Mouse (Mus musculus) liver, embryonic 14.5 days (tissue): ENCODE measurements around the gene Slc6a18. TPM values are rescaled to one million over a fixed set of nuclear protein-coding genes. Genes with fewer than 3 reads are reported as not detected.

Experiments
- ATAC-seq: fragments of 200-750 bp; cut with Nextera tagmentation; 2 replicates; pipeline ENCODE4 v1.8.0; 2017; ENCODE audit warnings: moderate number of reproducible peaks, mild to moderate bottlenecking, moderate library complexity; ENCODE audit not compliant: insufficient read depth
- DNase-seq, 3 experiments: peaks; one replicate each; pipeline ENCODE4 v3.0.0-alpha.2; 2012 to 2013; ENCODE audit warnings: low read depth in 3 of 3, low spot score in 3 of 3
- H3K27ac ChIP-seq: fragments of 300-500 bp; sonication (generic); 2 replicates; pipeline ENCODE4 v1.5.1; 2014; ENCODE audit warnings: moderate library complexity, mild to moderate bottlenecking, control low read depth, inconsistent platforms
- H3K27me3 ChIP-seq: fragments of 300-500 bp; sonication (generic); 2 replicates; pipeline ENCODE4 v1.6.1; 2014; ENCODE audit warnings: mild to moderate bottlenecking, low read length, moderate library complexity; ENCODE audit not compliant: control insufficient read depth, insufficient read depth
- H3K36me3 ChIP-seq: fragments of 300-500 bp; sonication (generic); replicated peaks from 2 replicates; pipeline ENCODE4 v1.6.1; 2014; ENCODE audit warnings: low read depth; ENCODE audit not compliant: control insufficient read depth, insufficient read depth
- H3K4me1 ChIP-seq, 2 experiments: fragments of 200-500 bp in 1 of 2; fragments of 300-500 bp in 1 of 2; sonication (generic) in 1 of 2; replicated peaks; 2 replicates each; pipeline ENCODE4 v1.6.1; 2012 to 2014; ENCODE audit warnings: antibody characterized with exemption in 1 of 2, inconsistent platforms in 1 of 2, low read length in 1 of 2; ENCODE audit not compliant: control insufficient read depth in 2 of 2, insufficient read depth in 2 of 2
- H3K4me2 ChIP-seq: fragments of 300-500 bp; sonication (generic); 2 replicates; pipeline ENCODE4 v1.6.1; 2014; ENCODE audit warnings: low read depth, mild to moderate bottlenecking, control low read depth, moderate library complexity
- H3K4me3 ChIP-seq, 2 experiments: fragments of 200-500 bp in 1 of 2; fragments of 300-500 bp in 1 of 2; sonication (generic) in 1 of 2; 2 replicates each; pipeline ENCODE4 v1.5.1; 2012 to 2014; ENCODE audit warnings: low read depth in 2 of 2, low read length in 2 of 2, mild to moderate bottlenecking in 2 of 2, control low read depth in 1 of 2, inconsistent platforms in 1 of 2, moderate library complexity in 1 of 2; ENCODE audit not compliant: insufficient read depth in 1 of 2
- H3K9ac ChIP-seq: fragments of 300-500 bp; sonication (generic); replicated peaks from 2 replicates; pipeline ENCODE4 v1.6.1; 2014; ENCODE audit warnings: mild to moderate bottlenecking, control low read depth, moderate library complexity
- H3K9me3 ChIP-seq: fragments of 300-500 bp; sonication (generic); 2 replicates; pipeline ENCODE4 v1.6.1; 2016; ENCODE audit warnings: low read length, mixed read lengths; ENCODE audit not compliant: control insufficient read depth
- CTCF ChIP-seq: IDR thresholded peaks from 2 replicates; pipeline ENCODE4 v1.5.1; 2016; ENCODE audit warnings: antibody characterized with exemption, low read depth, control low read depth
- EP300 ChIP-seq: IDR thresholded peaks from 2 replicates; pipeline ENCODE4 v1.6.1; 2016; ENCODE audit warnings: antibody characterized with exemption, low read depth
- WGBS: fragments of 180-500 bp; shearing (Covaris S2); extraction: QIAGEN DNeasy Blood & Tissue Kit; methylation state at CpG from one replicate; pipeline ENCODE4 v1.1.7; 2014; ENCODE audit not compliant: insufficient replicate concordance; 5-methylcytosine and 5-hydroxymethylcytosine counted together
- polyA plus RNA-seq, 2 experiments: library from polyadenylated mRNA; depleted of rRNA in 1 of 2; stranded (reverse) in 1 of 2; unstranded in 1 of 2; fragments of >200 nt; fragmentation: Nextera tagmentation in 1 of 2; extraction: Ambion mirVana in 1 of 2; gene quantifications; 2 replicates each; pipeline versions ENCODE4 v1.2.1 to v1.2.3; 2012 to 2014

Gene Slc6a18
- polyA plus RNA-seq, 2 experiments, result not detected

- 30% methylated on average over 10 of the region's 10 CpGs for WGBS
- ATAC-seq, result peak; percentile 84
- H3K27me3 ChIP-seq, result no peaks in the 10 kb centered on the region
- peak; percentile 32 to 41 (median 37) for DNase-seq
- no peaks in the 10 kb centered on the region for H3K9me3 ChIP-seq
- no peak overlapping the region for H3K27ac ChIP-seq
- no peak overlapping the region for H3K9ac ChIP-seq
- TF ChIP-seq CTCF (peak; percentile 84), EP300 (no peak)
- no peaks in the 10 kb centered on the region for H3K36me3 ChIP-seq
- H3K4me1 ChIP-seq, result peaks cover 0 to 15% of the 10 kb centered on the region in 2 experiments; a peak in 2 of 4 replicates
- H3K4me2 ChIP-seq, result no peak overlapping the region
- no peak overlapping the region; a peak in 1 of 4 replicates for H3K4me3 ChIP-seq
Observed at GRCm38 (mm10) chr13:73692249-73692868, 14.5 kb upstream of the Slc6a18 start.

DNA sequence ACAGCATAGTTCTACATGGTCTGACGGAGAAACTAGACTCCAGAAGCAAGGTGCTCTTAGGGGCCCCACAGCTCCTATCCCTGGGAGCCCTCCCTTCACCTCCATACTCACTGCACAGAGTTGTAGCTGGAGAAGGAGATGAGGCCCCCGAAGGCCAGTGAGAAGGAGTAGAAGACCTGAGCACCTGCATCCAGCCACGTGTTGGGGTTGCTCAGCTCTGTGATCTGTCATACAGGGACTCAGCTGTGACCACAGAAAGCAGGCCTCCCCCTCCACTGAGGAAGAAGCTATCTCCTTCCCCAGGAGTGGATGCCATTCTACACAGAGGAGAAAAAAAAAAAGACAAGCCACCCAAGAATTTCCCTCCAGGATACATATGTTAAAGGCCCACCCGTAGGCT is 11.1 kb upstream of the Slc6a18 start:
- Histone ChIP-seq H3K9ac (no peak overlapping the region), H3K4me3 (no peak overlapping the region), H3K4me2 (no peak overlapping the region), H3K36me3 (no peaks in the 10 kb centered on the region), H3K27me3 (no peaks in the 10 kb centered on the region), H3K27ac (no peak overlapping the region), H3K4me1 (0 out of 4 replicates have a peak, but pooled peaks cover 0 to 4% of the 10 kb centered on the region in 2 experiments), H3K9me3 (no peaks in the 10 kb centered on the region)
- no peak for TF ChIP-seq EP300
- no peak for TF ChIP-seq CTCF
- ATAC-seq (no peak), DNase-seq (no peak)
- WGBS, result 49% methylated on average over 4 of the region's 4 CpGs

- Histone ChIP-seq H3K4me2 (no peak overlapping the region), H3K27ac (no peak overlapping the region), H3K4me3 (no peak overlapping the region), H3K27me3 (no peaks in the 10 kb centered on the region), H3K9ac (no peak overlapping the region), H3K4me1 (0 out of 4 replicates have a peak, but pooled peaks cover 0 to 4% of the 10 kb centered on the region in 2 experiments), H3K9me3 (no peaks in the 10 kb centered on the region), H3K36me3 (no peaks in the 10 kb centered on the region)
- TF ChIP-seq EP300 (no peak), CTCF (no peak)
- WGBS, result 59% methylated on average over 3 of the region's 3 CpGs
- DNase-seq (no peak), ATAC-seq (no peak)
Observed at GRCm38 (mm10) chr13:73687601-73688000, 9.8 kb upstream of the Slc6a18 start.

DNA sequence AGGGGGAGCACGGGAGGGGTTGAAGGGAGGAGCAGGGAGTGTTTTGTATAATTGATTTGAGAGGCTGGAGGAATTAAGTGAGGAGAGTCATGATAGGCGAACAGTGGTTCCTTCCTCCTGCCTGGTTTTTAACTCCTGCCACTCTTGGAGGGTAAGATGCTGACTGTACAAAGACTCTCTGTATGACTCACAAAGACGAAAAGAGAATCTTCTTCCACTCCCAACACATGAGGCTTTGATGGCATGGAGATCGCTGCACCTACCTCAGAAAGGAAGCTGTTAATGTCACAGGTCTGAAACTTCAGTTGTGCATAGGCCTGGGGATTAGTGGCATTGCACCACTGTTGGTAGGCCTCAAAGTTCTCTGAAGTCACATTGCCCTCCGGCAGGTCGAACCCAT is 7.7 kb upstream of the Slc6a18 start:
- TF ChIP-seq CTCF (no peak), EP300 (no peak)
- 60% methylated on average over 6 of the region's 6 CpGs for WGBS
- H3K27ac ChIP-seq, result no peak overlapping the region

GRCm38 (mm10) chr13:73684412-73684811 is 6.6 kb upstream of the Slc6a18 start:
- Histone ChIP-seq H3K27me3 (no peaks in the 10 kb centered on the region), H3K4me3 (no peak overlapping the region), H3K36me3 (no peaks in the 10 kb centered on the region), H3K4me2 (no peak overlapping the region), H3K27ac (no peak overlapping the region), H3K9ac (no peak overlapping the region), H3K4me1 (peaks cover 0 to 7% of the 10 kb centered on the region in 2 experiments; a peak in 1 of 4 replicates), H3K9me3 (no peaks in the 10 kb centered on the region)
- ATAC-seq (no peak), DNase-seq (no peak)
- 28% methylated on average over 1 of the region's 1 CpGs for WGBS
- TF ChIP-seq CTCF (no peak), EP300 (no peak)

More for the DNA sequence above, 7.7 kb upstream of the Slc6a18 start:
- DNase-seq, result no peak
- H3K9me3 ChIP-seq, result no peaks in the 10 kb centered on the region
- no peak overlapping the region for H3K4me2 ChIP-seq
- no peaks in the 10 kb centered on the region for H3K27me3 ChIP-seq
- no peaks in the 10 kb centered on the region for H3K36me3 ChIP-seq
- H3K4me1 ChIP-seq, result 0 out of 4 replicates have a peak, but pooled peaks cover 0 to 3% of the 10 kb centered on the region in 2 experiments
- no peak for ATAC-seq
- no peak overlapping the region for H3K9ac ChIP-seq
- no peak overlapping the region for H3K4me3 ChIP-seq
